Mouse (Mus musculus): ENCODE measurements at regions not wholly inside any gene's neighbourhood (a gene's known extent, or its start where the extent isn't known, plus 50 kb on each side); places are given as distances from the start of the nearest gene placed in this dataset.

GRCm38 (mm10) chr1:82068571-82068970 lies 164.3 kb upstream of the Gm9747 start:
- no peak for TF ChIP-seq CTCF (IDR thresholded peaks at IDR 0.05; ENCODE audit: low read depth, low read length)
- no peak for TF ChIP-seq EP300 (IDR thresholded peaks at IDR 0.05; ENCODE audit: insufficient read depth, low read depth, low read length)

All from ES-Bruce4 (cell line).